Mouse (Mus musculus) liver, embryonic 16.5 days (tissue): ENCODE measurements around the gene Dnah2. TPM values are rescaled to one million over a fixed set of nuclear protein-coding genes. Genes with fewer than 3 reads are reported as not detected.

Experiments
- ATAC-seq: fragments of 200-750 bp; cut with Nextera tagmentation; 2 replicates; pipeline ENCODE4 v1.8.0; 2017; ENCODE audit warnings: low read depth, mild to moderate bottlenecking, moderate number of reproducible peaks, moderate library complexity
- H3K27ac ChIP-seq: fragments of 300-500 bp; sonication (generic); 2 replicates; pipeline ENCODE4 v1.5.1; 2014; ENCODE audit warnings: mild to moderate bottlenecking, low read length
- H3K27me3 ChIP-seq: fragments of 300-500 bp; sonication (generic); 2 replicates; pipeline ENCODE4 v1.6.1; 2014; ENCODE audit warnings: low read depth, low read length, mixed read lengths; ENCODE audit not compliant: control insufficient read depth, insufficient read depth
- H3K36me3 ChIP-seq: fragments of 300-500 bp; sonication (generic); 2 replicates; pipeline ENCODE4 v1.6.1; 2014; ENCODE audit warnings: mild to moderate bottlenecking; ENCODE audit not compliant: control insufficient read depth, insufficient read depth
- H3K4me1 ChIP-seq: fragments of 300-500 bp; sonication (generic); 2 replicates; pipeline ENCODE4 v1.6.1; 2014; ENCODE audit warnings: low read depth, low read length, mixed read lengths; ENCODE audit not compliant: control insufficient read depth
- H3K4me2 ChIP-seq: fragments of 300-500 bp; sonication (generic); 2 replicates; pipeline ENCODE4 v1.6.1; 2014; ENCODE audit warnings: low read depth, low read length, mixed read lengths
- H3K4me3 ChIP-seq: fragments of 300-500 bp; sonication (generic); 2 replicates; pipeline ENCODE4 v1.5.1; 2014; ENCODE audit warnings: low read depth, mild to moderate bottlenecking, low read length
- H3K9ac ChIP-seq: fragments of 300-500 bp; sonication (generic); 2 replicates; pipeline ENCODE4 v1.6.1; 2014; ENCODE audit warnings: low read depth, low read length
- H3K9me3 ChIP-seq: fragments of 300-500 bp; sonication (generic); replicated peaks from 2 replicates; pipeline ENCODE4 v1.6.1; 2016; ENCODE audit warnings: low read length; ENCODE audit not compliant: control insufficient read depth
- WGBS: fragments of 180-500 bp; shearing (Covaris S2); extraction: QIAGEN DNeasy Blood & Tissue Kit; methylation state at CpG from one replicate; pipeline ENCODE4 v1.1.7; 2014; ENCODE audit not compliant: insufficient replicate concordance; 5-methylcytosine and 5-hydroxymethylcytosine counted together
- microRNA-seq: library from miRNA; unstranded; fragments of <30 nt; microRNA quantifications from one replicate; pipeline ENCODE4, GENCODE M21; 2016
- polyA plus RNA-seq: library from polyadenylated mRNA; unstranded; fragments of >200 nt; fragmentation: Nextera tagmentation; extraction: Ambion mirVana; gene quantifications from 2 replicates; pipeline ENCODE4 v1.2.1, GENCODE M21; 2015

Gene Dnah2
- polyA plus RNA-seq, 1 experiment from 2014 or later: 0.09 TPM

DNA sequence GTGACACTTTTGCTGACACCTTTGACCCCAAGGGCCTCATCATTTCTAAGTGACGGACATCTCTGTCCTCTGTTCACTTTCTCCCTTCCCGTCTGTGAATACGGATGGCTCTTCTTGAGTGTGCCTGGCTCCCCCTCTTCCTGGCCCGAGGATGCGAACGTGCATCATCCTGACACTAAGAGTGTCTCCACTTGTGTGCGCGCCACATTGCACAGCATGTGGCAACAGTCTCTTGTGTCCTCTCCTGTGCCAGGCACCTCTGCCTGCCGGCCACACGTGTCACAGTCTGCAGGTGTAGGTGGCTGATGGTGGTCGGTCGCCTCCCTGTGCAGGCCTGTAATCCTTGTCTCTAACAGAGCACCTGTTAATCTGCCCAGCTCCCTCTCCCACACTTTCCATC lies 177.3 kb downstream of the Dnah2 start:
- WGBS: 71% methylated on average over 12 of the region's 12 CpGs
- Histone ChIP-seq H3K27me3 (peaks cover 42% of the 10 kb centered on the region), H3K4me1 (peaks cover 55% of the 10 kb centered on the region), H3K9ac (no peak overlapping the region), H3K27ac (peak overlapping the region; percentile 92), H3K36me3 (no peaks in the 10 kb centered on the region), H3K4me3 (no peak overlapping the region), H3K9me3 (no peaks in the 10 kb centered on the region), H3K4me2 (no peak overlapping the region)
- no peak for ATAC-seq

DNA sequence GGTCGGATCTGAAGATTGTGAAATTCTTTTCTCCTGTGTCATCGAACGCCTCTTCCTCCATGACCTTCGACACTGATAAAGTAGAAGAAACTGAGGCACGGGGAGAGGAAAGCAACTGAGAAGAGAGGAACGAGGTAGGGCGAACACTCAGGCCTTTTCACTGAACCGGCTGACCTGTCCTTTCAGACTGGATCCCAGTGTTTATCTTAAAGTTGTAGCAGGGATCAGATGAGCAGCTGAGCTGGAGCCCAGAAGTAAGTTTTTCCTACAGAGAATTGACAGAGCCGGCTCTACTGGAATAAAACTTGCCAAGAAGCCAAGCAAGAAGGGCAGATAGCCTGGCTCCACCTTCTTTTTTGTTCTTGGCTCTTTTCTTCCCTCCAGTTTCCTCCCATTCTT lies 178.1 kb downstream of the Dnah2 start:
- peaks cover 63% of the 10 kb centered on the region for H3K4me1 ChIP-seq
- peaks cover 49% of the 10 kb centered on the region for H3K27me3 ChIP-seq
- WGBS: 35% methylated on average over 9 of the region's 9 CpGs

More for the DNA sequence above, 178.1 kb downstream of the Dnah2 start:
- Histone ChIP-seq H3K36me3 (no peaks in the 10 kb centered on the region), H3K27ac (peak overlapping the region; percentile 45; the same call in 1 of the 2 replicates), H3K4me2 (no peak overlapping the region), H3K4me3 (no peak overlapping the region), H3K9ac (no peak overlapping the region), H3K9me3 (no peaks in the 10 kb centered on the region)
- no peak for ATAC-seq

Small RNA genes within 50 kb of the gene (microRNA-seq; reads per million reads assigned to microRNA genes)
- gene Gm27493: not detected

Other genes with a start within 250 kb of the Dnah2 start
- 6.0 and 7.2 TPM in 2 replicates for gene Cntrob, start 225.3 kb downstream of the Dnah2 start, polyA plus RNA-seq
- gene Trappc1, start 225.1 kb downstream of the Dnah2 start, polyA plus RNA-seq: 69.3 and 75.8 TPM in 2 replicates
- gene Kcnab3, start 222.9 kb downstream of the Dnah2 start, polyA plus RNA-seq: 0.05 and 0.12 TPM in 2 replicates
- 0.62 and 0.74 TPM in 2 replicates for gene Rnf227, start 208.6 kb downstream of the Dnah2 start, polyA plus RNA-seq
- gene Chd3, start 179.7 kb downstream of the Dnah2 start, polyA plus RNA-seq: 5.0 and 5.7 TPM in 2 replicates
- 73.4 and 76.8 TPM in 2 replicates for gene Naa38, start 153.6 kb downstream of the Dnah2 start, polyA plus RNA-seq
- gene Cyb5d1, start 153.5 kb downstream of the Dnah2 start, polyA plus RNA-seq: 9.5 and 9.9 TPM in 2 replicates
- 7.1 and 7.8 TPM in 2 replicates for gene Tmem88, start 150.9 kb downstream of the Dnah2 start, polyA plus RNA-seq
- 4.1 and 4.3 TPM in 2 replicates for gene Kdm6b, start 135.4 kb downstream of the Dnah2 start, polyA plus RNA-seq
- gene Efnb3, start 11.1 kb upstream of the Dnah2 start, polyA plus RNA-seq: 0.27 and 0.39 TPM in 2 replicates
- gene Wrap53, start 31.1 kb upstream of the Dnah2 start, polyA plus RNA-seq: 14.6 and 15.5 TPM in 2 replicates
- 55.5 and 55.8 TPM in 2 replicates for gene Trp53, start 31.2 kb upstream of the Dnah2 start, polyA plus RNA-seq
- gene Atp1b2, start 56.8 kb upstream of the Dnah2 start, polyA plus RNA-seq: 11.2 and 12.6 TPM in 2 replicates
- 26.2 and 27.9 TPM in 2 replicates for gene Shbg, start 68.8 kb upstream of the Dnah2 start, polyA plus RNA-seq
- 10.4 and 11.5 TPM in 2 replicates for gene Sat2, start 72.9 kb upstream of the Dnah2 start, polyA plus RNA-seq
- 7.0 and 8.1 TPM in 2 replicates for gene Fxr2, start 83.9 kb upstream of the Dnah2 start, polyA plus RNA-seq
- gene Sox15, start 106.2 kb upstream of the Dnah2 start, polyA plus RNA-seq: 0.11 TPM in 1 of 2 replicates, not detected in the other
- gene Mpdu1, start 113.5 kb upstream of the Dnah2 start, polyA plus RNA-seq: 34.5 and 35.0 TPM in 2 replicates
- gene Cd68, start 117.0 kb upstream of the Dnah2 start, polyA plus RNA-seq: 32.0 and 35.4 TPM in 2 replicates
- gene Eif4a1, start 123.3 kb upstream of the Dnah2 start, polyA plus RNA-seq: 223 and 225 TPM in 2 replicates
- 22.7 and 24.9 TPM in 2 replicates for gene Senp3, start 133.0 kb upstream of the Dnah2 start, polyA plus RNA-seq
- 0.17 and 0.40 TPM in 2 replicates for gene Tnfsf13, start 136.7 kb upstream of the Dnah2 start, polyA plus RNA-seq
- gene Tnfsf12, start 146.7 kb upstream of the Dnah2 start, polyA plus RNA-seq: 2.5 and 2.8 TPM in 2 replicates
- 0.95 and 1.1 TPM in 2 replicates for gene Tnfsfm13, start 147.0 kb upstream of the Dnah2 start, polyA plus RNA-seq
- gene Polr2a, start 209.5 kb upstream of the Dnah2 start, polyA plus RNA-seq: 11.1 and 11.9 TPM in 2 replicates
- 0.07 TPM in 1 of 2 replicates, not detected in the other for gene Slc35g3, start 212.9 kb upstream of the Dnah2 start, polyA plus RNA-seq
- 0.61 and 0.81 TPM in 2 replicates for gene Zbtb4, start 216.8 kb upstream of the Dnah2 start, polyA plus RNA-seq
- gene Chrnb1, start 246.8 kb upstream of the Dnah2 start, polyA plus RNA-seq: 0.61 and 0.96 TPM in 2 replicates